Mouse (Mus musculus) CH12.LX (cell line): ENCODE measurements around the gene Fbxw20. TPM values are rescaled to one million over a fixed set of nuclear protein-coding genes. Genes with fewer than 3 reads are reported as not detected.

Source experiments
- DNase-seq: peaks from one replicate; pipeline ENCODE4 v3.0.0-alpha.2; 2013; ENCODE audit errors: extremely low read depth
- H3K27ac ChIP-seq: 2 replicates; pipeline ENCODE4 v1.5.1; 2012; ENCODE audit warnings: low read depth, mild to moderate bottlenecking, control low read depth, moderate library complexity; ENCODE audit not compliant: insufficient read depth
- H3K27me3 ChIP-seq: replicated peaks from 2 replicates; pipeline ENCODE3; 2012; ENCODE audit warnings: inconsistent platforms
- H3K36me3 ChIP-seq, 2 experiments: replicated peaks in 1 of 2; 2 replicates each; pipeline versions ENCODE3 to v1.6.1; 2012; ENCODE audit warnings: inconsistent platforms in 1 of 2, low read length in 1 of 2, mild to moderate bottlenecking in 1 of 2, mixed read lengths in 1 of 2, moderate library complexity in 1 of 2; ENCODE audit not compliant: control insufficient read depth in 1 of 2, insufficient read depth in 1 of 2
- H3K4me1 ChIP-seq, 2 experiments: 2 replicates each; pipeline ENCODE4 v1.6.1; 2012; ENCODE audit warnings: inconsistent platforms in 1 of 2, moderate library complexity in 1 of 2; ENCODE audit not compliant: insufficient read depth in 2 of 2, control insufficient read depth in 1 of 2
- H3K4me2 ChIP-seq: 2 replicates; pipeline ENCODE4 v1.6.1; 2012; ENCODE audit warnings: low read depth, mild to moderate bottlenecking, control low read depth; ENCODE audit not compliant: poor library complexity, insufficient read depth, severe bottlenecking
- H3K4me3 ChIP-seq, 3 experiments: fragments of 150-350 bp in 1 of 3; sonication (generic) in 1 of 3; replicated peaks in 1 of 3; 2 replicates each; pipeline versions ENCODE3 to v1.5.1; 2011 to 2012; ENCODE audit warnings: low read depth in 2 of 3, low read length in 2 of 3, mild to moderate bottlenecking in 2 of 3, moderate library complexity in 2 of 3, control low read depth in 1 of 3, improper control_type of control experiment in 1 of 3, inconsistent platforms in 1 of 3, mixed read lengths in 1 of 3; ENCODE audit not compliant: poor library complexity in 1 of 3
- H3K79me2 ChIP-seq: replicated peaks from 2 replicates; pipeline ENCODE4 v1.6.1; 2012; ENCODE audit warnings: mild to moderate bottlenecking, moderate library complexity; ENCODE audit not compliant: control insufficient read depth, poor library complexity, insufficient read depth, severe bottlenecking; ENCODE audit errors: extremely low read depth
- H3K9ac ChIP-seq: 2 replicates; pipeline ENCODE4 v1.6.1; 2012; ENCODE audit warnings: low read depth, mild to moderate bottlenecking, control low read depth, moderate library complexity; ENCODE audit not compliant: insufficient read depth
- H3K9me3 ChIP-seq: replicated peaks from 2 replicates; pipeline ENCODE3; 2012; ENCODE audit warnings: low read length, inconsistent platforms, mixed read lengths
- BHLHE40 ChIP-seq: IDR thresholded peaks from 2 replicates; pipeline ENCODE4 v1.6.1; 2011; ENCODE audit warnings: mild to moderate bottlenecking, low read depth, low read length, improper control_type of control experiment
- CHD1 ChIP-seq: IDR thresholded peaks from 2 replicates; pipeline ENCODE4 v1.6.1; 2012; ENCODE audit warnings: low read depth, low read length, improper control_type of control experiment, inconsistent platforms
- CHD2 ChIP-seq: IDR thresholded peaks from 2 replicates; pipeline ENCODE4 v1.6.1; 2011; ENCODE audit warnings: low read length, improper control_type of control experiment
- ELF1 ChIP-seq: IDR thresholded peaks from 2 replicates; pipeline ENCODE4 v1.6.1; 2014; ENCODE audit warnings: low read depth, mild to moderate bottlenecking, inconsistent platforms, low read length, improper control_type of control experiment
- EP300 ChIP-seq: IDR thresholded peaks from 2 replicates; pipeline ENCODE4 v1.6.1; 2011; ENCODE audit warnings: low read length, improper control_type of control experiment
- ETS1 ChIP-seq: conservative IDR thresholded peaks from 2 replicates; pipeline ENCODE4 v1.6.1; 2012; ENCODE audit warnings: low read depth, mild to moderate bottlenecking, inconsistent platforms, low read length, improper control_type of control experiment, moderate library complexity
- HCFC1 ChIP-seq: IDR thresholded peaks from 2 replicates; pipeline ENCODE4 v1.6.1; 2012; ENCODE audit warnings: low read depth, mild to moderate bottlenecking, inconsistent platforms, low read length, improper control_type of control experiment
- JUND ChIP-seq: conservative IDR thresholded peaks from 2 replicates; pipeline ENCODE4 v1.6.1; 2011; ENCODE audit warnings: low read depth, low read length, improper control_type of control experiment
- KAT2A ChIP-seq: IDR thresholded peaks from 2 replicates; pipeline ENCODE4 v1.6.1; 2012; ENCODE audit warnings: low read length, improper control_type of control experiment, inconsistent platforms; ENCODE audit not compliant: insufficient replicate concordance
- MAX ChIP-seq: IDR thresholded peaks from 2 replicates; pipeline ENCODE4 v1.6.1; 2011; ENCODE audit warnings: low read length, improper control_type of control experiment
- MAZ ChIP-seq: IDR thresholded peaks from 2 replicates; pipeline ENCODE4 v1.6.1; 2012; ENCODE audit warnings: low read depth, mild to moderate bottlenecking, inconsistent platforms, low read length, improper control_type of control experiment, moderate library complexity
- MEF2A ChIP-seq: IDR thresholded peaks from 2 replicates; pipeline ENCODE4 v1.6.1; 2014; ENCODE audit warnings: low read depth, mild to moderate bottlenecking, inconsistent platforms, low read length, improper control_type of control experiment, borderline replicate concordance
- MXI1 ChIP-seq: IDR thresholded peaks from 2 replicates; pipeline ENCODE4 v1.6.1; 2011; ENCODE audit warnings: mild to moderate bottlenecking, low read depth, low read length, improper control_type of control experiment
- MYC ChIP-seq: IDR thresholded peaks from 2 replicates; pipeline ENCODE4 v1.6.1; 2011; ENCODE audit warnings: low read depth, mild to moderate bottlenecking, improper control_type of control experiment, low read length
- NELFE ChIP-seq: IDR thresholded peaks from 2 replicates; pipeline ENCODE4 v1.6.1; 2011; ENCODE audit warnings: low read depth, low read length, improper control_type of control experiment
- NRF1 ChIP-seq: IDR thresholded peaks from 2 replicates; pipeline ENCODE4 v1.6.1; 2014; ENCODE audit warnings: low read depth, mild to moderate bottlenecking, inconsistent platforms, low read length, improper control_type of control experiment, moderate library complexity
- RAD21 ChIP-seq: IDR thresholded peaks from 2 replicates; pipeline ENCODE4 v1.6.1; 2011; ENCODE audit warnings: low read depth, mild to moderate bottlenecking, low read length, improper control_type of control experiment, moderate library complexity
- SMC3 ChIP-seq: IDR thresholded peaks from 2 replicates; pipeline ENCODE4 v1.6.1; 2011; ENCODE audit warnings: low read depth, low read length, improper control_type of control experiment
- USF1 ChIP-seq: IDR thresholded peaks from 2 replicates; pipeline ENCODE4 v1.6.1; 2014; ENCODE audit warnings: low read depth, mild to moderate bottlenecking, inconsistent platforms, low read length, improper control_type of control experiment
- USF2 ChIP-seq: conservative IDR thresholded peaks from 2 replicates; pipeline ENCODE4 v1.6.1; 2011; ENCODE audit warnings: low read depth, low read length, improper control_type of control experiment
- ZKSCAN1 ChIP-seq: IDR thresholded peaks from 2 replicates; pipeline ENCODE4 v1.6.1; 2012; ENCODE audit warnings: low read depth, inconsistent platforms, low read length, improper control_type of control experiment, borderline replicate concordance
- ZMIZ1 ChIP-seq: IDR thresholded peaks from 2 replicates; pipeline ENCODE4 v1.6.1; 2012; ENCODE audit warnings: low read depth, mild to moderate bottlenecking, inconsistent platforms, low read length, improper control_type of control experiment
- ZNF384 ChIP-seq: IDR thresholded peaks from 2 replicates; pipeline ENCODE4 v1.6.1; 2012; ENCODE audit warnings: low read depth, low read length, improper control_type of control experiment, inconsistent platforms
- dilution Hi-C: fragments of 300-500 bp; cut with MboI; formaldehyde crosslinking; loops from 2 replicates; pipeline ENCODE4 v1.14.3; 2020; ENCODE audit warnings: low sequenced_read_pairs; ENCODE audit not compliant: extremely low pct_unique_long_range_greater_than_20kb, extremely low pct_ligation_motif_present
- in situ Hi-C: fragments of 300-500 bp; cut with MboI; formaldehyde crosslinking; loops from 3 replicates; pipeline ENCODE4 v1.14.3; 2019; ENCODE audit warnings: low sequenced_read_pairs, low pct_ligation_motif_present, low pct_unique_long_range_greater_than_20kb, mixed read lengths
- polyA plus RNA-seq: library from polyadenylated mRNA; unstranded; fragments of >175 nt; gene quantifications from 2 replicates; pipeline ENCODE4 v1.2.1, GENCODE M21; 2012; ENCODE audit warnings: low read depth; ENCODE audit not compliant: insufficient read length
- total RNA-seq, 2 experiments: library from RNA; depleted of rRNA; stranded (reverse); fragments of 300-350 nt in 1 of 2; fragments of >200 nt in 1 of 2; gene quantifications; 2 replicates each; pipeline ENCODE4 v1.2.3; 2012 to 2014

Gene Fbxw20
- total RNA-seq (2012; rRNA removed), result not detected in 2 replicates
- total RNA-seq (2014; rRNA removed), result not detected in 2 replicates
- not detected in 2 replicates for polyA plus RNA-seq

- H3K9me3 ChIP-seq, result no peaks in the 10 kb centered on the region
- dilution Hi-C loops, result no loop called here
- no peak for DNase-seq
- H3K36me3 ChIP-seq, result no peaks in the 10 kb centered on the region
- H3K4me2 ChIP-seq, result no peak within 1 kb of the TSS
- H3K79me2 ChIP-seq, result no peaks in the 10 kb centered on the region
- TF ChIP-seq ZNF384, result no peak
- TF ChIP-seq BHLHE40, result no peak
- TF ChIP-seq ETS1, result no peak
- TF ChIP-seq CHD1, result no peak
- TF ChIP-seq USF2, result no peak
- no peak for TF ChIP-seq NRF1
- no peak for TF ChIP-seq CHD2
- no peak for TF ChIP-seq MAX
- TF ChIP-seq NELFE, result no peak
- TF ChIP-seq HCFC1, result no peak
- no peak for TF ChIP-seq KAT2A
- TF ChIP-seq ELF1, result no peak
- no peak for TF ChIP-seq MAZ
- TF ChIP-seq, all 38 proteins: peak for 0
- Histone ChIP-seq H3K4me3 (no peak within 1 kb of the TSS), H3K9ac (no peak within 1 kb of the TSS), H3K4me1 (no peaks in the 10 kb centered on the region; a peak in 1 of 4 replicates), H3K27ac (no peak within 1 kb of the TSS), H3K27me3 (peaks cover 40% of the 10 kb centered on the region)
- in situ Hi-C loops, result no loop called here
Observed at GRCm38 (mm10) chr9:109234654-109235053, at the start of gene Fbxw20. TSS of gene Fbxw20 (minus strand) at chr9:109234754.

- DNase-seq, result no peak
- Histone ChIP-seq H3K9me3 (no peaks in the 10 kb centered on the region), H3K36me3 (no peaks in the 10 kb centered on the region), H3K4me3 (no peak overlapping the region), H3K27me3 (peaks cover 18% of the 10 kb centered on the region), H3K4me2 (no peak overlapping the region), H3K4me1 (no peaks in the 10 kb centered on the region), H3K79me2 (no peaks in the 10 kb centered on the region), H3K27ac (no peak overlapping the region), H3K9ac (no peak overlapping the region)
- in situ Hi-C loops, result no loop called here
- TF ChIP-seq NELFE (no peak), EP300 (no peak), RAD21 (no peak), USF1 (no peak), MYC (no peak), MEF2A (no peak), KAT2A (no peak), MAZ (no peak), ZMIZ1 (no peak), JUND (no peak), ZKSCAN1 (no peak), SMC3 (no peak), MAX (no peak), MXI1 (no peak), BHLHE40 (no peak)
- dilution Hi-C loops, result no loop called here
Observed at GRCm38 (mm10) chr9:109263041-109263440, 28.5 kb upstream of the Fbxw20 start.
